Mouse (Mus musculus) forebrain, embryonic 11.5 days (tissue): ENCODE measurements around the gene Frat2. TPM values are rescaled to one million over a fixed set of nuclear protein-coding genes. Genes with fewer than 3 reads are reported as not detected.

Experiments used
- ATAC-seq: fragments of 200-750 bp; cut with Nextera tagmentation; replicated peaks from 2 replicates; pipeline ENCODE4 v1.8.0; 2017; ENCODE audit warnings: moderate TSS enrichment; ENCODE audit not compliant: low FRiP score
- DNase-seq: peaks from one replicate; pipeline ENCODE4 v3.0.0-alpha.2; 2017; ENCODE audit warnings: low spot score
- H3K27ac ChIP-seq: fragments of 300-500 bp; sonication (generic); 2 replicates; pipeline ENCODE4 v1.5.1; 2014; ENCODE audit warnings: low read depth, low read length
- H3K27me3 ChIP-seq: fragments of 300-500 bp; sonication (generic); 2 replicates; pipeline ENCODE4 v1.6.1; 2014; ENCODE audit warnings: mild to moderate bottlenecking, low read length, mixed read lengths; ENCODE audit not compliant: control insufficient read depth, insufficient read depth
- H3K36me3 ChIP-seq: fragments of 300-500 bp; sonication (generic); 2 replicates; pipeline ENCODE4 v1.6.1; 2014; ENCODE audit warnings: mild to moderate bottlenecking, low read length, moderate library complexity, mixed read lengths; ENCODE audit not compliant: control insufficient read depth, insufficient read depth
- H3K4me1 ChIP-seq: fragments of 300-500 bp; sonication (generic); replicated peaks from 2 replicates; pipeline ENCODE4 v1.6.1; 2014; ENCODE audit warnings: low read length, mixed read lengths; ENCODE audit not compliant: control insufficient read depth, insufficient read depth
- H3K4me2 ChIP-seq: fragments of 300-500 bp; sonication (generic); 2 replicates; pipeline ENCODE4 v1.6.1; 2014; ENCODE audit warnings: low read depth, mild to moderate bottlenecking, low read length, moderate library complexity, mixed read lengths; ENCODE audit not compliant: severe bottlenecking
- H3K4me3 ChIP-seq: fragments of 300-500 bp; sonication (generic); 2 replicates; pipeline ENCODE4 v1.5.1; 2014; ENCODE audit warnings: low read depth, low read length
- H3K9ac ChIP-seq: fragments of 300-500 bp; sonication (generic); 2 replicates; pipeline ENCODE4 v1.6.1; 2014; ENCODE audit warnings: low read length
- H3K9me3 ChIP-seq: fragments of 300-500 bp; sonication (generic); 2 replicates; pipeline ENCODE4 v1.6.1; 2016; ENCODE audit warnings: low read length, mixed read lengths; ENCODE audit not compliant: control insufficient read depth
- WGBS: fragments of 180-500 bp; shearing (Covaris S2); extraction: QIAGEN DNeasy Blood & Tissue Kit; methylation state at CpG from one replicate; pipeline ENCODE4 v1.1.7; 2014; 5-methylcytosine and 5-hydroxymethylcytosine counted together
- polyA plus RNA-seq: library from polyadenylated mRNA; unstranded; fragments of >200 nt; fragmentation: Nextera tagmentation; extraction: Ambion mirVana; gene quantifications from 2 replicates; pipeline ENCODE4 v1.2.1, GENCODE M21; 2014

The Frat2 gene
- polyA plus RNA-seq, 1 experiment from 2014 or later: 10.4 TPM

- H3K9me3 ChIP-seq: no peaks in the 10 kb centered on the region
- H3K9ac ChIP-seq: no peak overlapping the region
- H3K27me3 ChIP-seq: no peaks in the 10 kb centered on the region
- DNase-seq: no peak
- WGBS: 6% methylated on average over 5 of the region's 5 CpGs
- no peak overlapping the region for H3K4me3 ChIP-seq
- H3K27ac ChIP-seq: no peak overlapping the region
- H3K36me3 ChIP-seq: no peaks in the 10 kb centered on the region
- H3K4me1 ChIP-seq: 0 out of 2 replicates have a peak, but pooled peaks cover 2% of the 10 kb centered on the region
- H3K4me2 ChIP-seq: no peak overlapping the region
- no peak for ATAC-seq
These were observed 26.5 kb downstream of the Frat2 start for GRCm38 (mm10) chr19:41821436-41821835.

- no peak overlapping the region for H3K27ac ChIP-seq
- H3K4me2 ChIP-seq: no peak overlapping the region
- H3K27me3 ChIP-seq: no peaks in the 10 kb centered on the region
- WGBS: 85% methylated on average over 4 of the region's 4 CpGs
- DNase-seq (no peak), ATAC-seq (no peak)
- no peaks in the 10 kb centered on the region for H3K36me3 ChIP-seq
- no peaks in the 10 kb centered on the region for H3K9me3 ChIP-seq
- 0 out of 2 replicates have a peak, but pooled peaks cover 2% of the 10 kb centered on the region for H3K4me1 ChIP-seq
- H3K4me3 ChIP-seq: no peak overlapping the region
- no peak overlapping the region for H3K9ac ChIP-seq
These were observed 29.2 kb downstream of the Frat2 start for GRCm38 (mm10) chr19:41818749-41819148.

DNA sequence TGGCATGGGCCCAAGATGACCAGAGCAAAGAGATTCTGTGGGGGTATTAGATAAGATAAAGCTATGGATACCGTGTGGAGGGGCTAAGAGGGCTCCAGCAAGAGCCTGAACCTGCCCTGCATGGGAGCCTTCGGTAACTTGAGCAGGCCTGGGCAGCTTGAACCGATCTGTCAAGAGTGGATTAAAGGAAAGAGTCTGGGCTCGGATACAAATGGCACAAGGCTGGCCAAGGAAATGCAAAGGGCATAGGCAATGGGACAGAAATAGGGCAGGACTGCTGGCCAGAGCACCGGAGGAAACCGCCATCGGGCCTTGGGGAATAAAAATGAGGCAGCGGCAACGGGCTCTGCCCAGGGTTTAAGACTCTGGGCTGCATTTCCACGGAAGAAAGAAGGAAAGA lies 30.6 kb downstream of the Frat2 start:
- Histone ChIP-seq H3K36me3 (no peaks in the 10 kb centered on the region), H3K4me2 (no peak overlapping the region)
- WGBS: 58% methylated on average over 10 of the region's 10 CpGs

DNA sequence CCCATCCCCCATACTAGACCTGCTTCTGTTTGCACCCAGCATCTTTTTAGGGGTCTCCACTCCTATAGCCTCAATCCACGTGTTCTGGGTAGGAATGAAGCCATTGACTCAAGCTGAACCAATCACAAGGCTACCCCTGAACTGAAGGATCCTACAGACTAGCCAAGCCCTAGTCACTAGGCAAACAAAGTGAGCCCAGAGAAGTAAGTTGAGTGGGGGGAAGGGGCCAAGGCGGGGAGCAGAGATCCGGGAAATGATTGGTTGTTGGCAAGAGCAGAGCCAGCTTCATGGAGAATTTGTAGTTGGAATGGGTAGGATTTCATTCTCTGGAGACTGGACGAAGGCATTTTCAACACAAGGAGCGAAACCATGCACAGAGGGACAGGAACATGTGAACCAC lies 31.0 kb downstream of the Frat2 start:
- Histone ChIP-seq H3K9ac (no peak overlapping the region), H3K9me3 (no peaks in the 10 kb centered on the region), H3K27ac (no peak overlapping the region), H3K27me3 (no peaks in the 10 kb centered on the region), H3K4me1 (0 out of 2 replicates have a peak, but pooled peaks cover 2% of the 10 kb centered on the region), H3K4me3 (no peak overlapping the region), H3K36me3 (no peaks in the 10 kb centered on the region), H3K4me2 (no peak overlapping the region)
- WGBS: 60% methylated on average over 5 of the region's 5 CpGs
- ATAC-seq (no peak), DNase-seq (no peak)

More for the DNA sequence above, 30.6 kb downstream of the Frat2 start:
- no peak overlapping the region for H3K4me3 ChIP-seq
- no peaks in the 10 kb centered on the region for H3K27me3 ChIP-seq
- H3K27ac ChIP-seq: no peak overlapping the region
- DNase-seq: no peak
- no peak for ATAC-seq
- H3K9me3 ChIP-seq: no peaks in the 10 kb centered on the region
- no peak overlapping the region for H3K9ac ChIP-seq
- H3K4me1 ChIP-seq: 0 out of 2 replicates have a peak, but pooled peaks cover 2% of the 10 kb centered on the region

GRCm38 (mm10) chr19:41816410-41816809 lies 31.5 kb downstream of the Frat2 start:
- no peaks in the 10 kb centered on the region for H3K27me3 ChIP-seq
- H3K4me2 ChIP-seq: no peak overlapping the region
- no peak overlapping the region for H3K27ac ChIP-seq
- DNase-seq (no peak), ATAC-seq (no peak)
- H3K9ac ChIP-seq: no peak overlapping the region
- H3K9me3 ChIP-seq: no peaks in the 10 kb centered on the region
- H3K4me3 ChIP-seq: no peak overlapping the region
- 0 out of 2 replicates have a peak, but pooled peaks cover 2% of the 10 kb centered on the region for H3K4me1 ChIP-seq
- 83% methylated on average over 5 of the region's 5 CpGs for WGBS
- H3K36me3 ChIP-seq: no peaks in the 10 kb centered on the region

DNA sequence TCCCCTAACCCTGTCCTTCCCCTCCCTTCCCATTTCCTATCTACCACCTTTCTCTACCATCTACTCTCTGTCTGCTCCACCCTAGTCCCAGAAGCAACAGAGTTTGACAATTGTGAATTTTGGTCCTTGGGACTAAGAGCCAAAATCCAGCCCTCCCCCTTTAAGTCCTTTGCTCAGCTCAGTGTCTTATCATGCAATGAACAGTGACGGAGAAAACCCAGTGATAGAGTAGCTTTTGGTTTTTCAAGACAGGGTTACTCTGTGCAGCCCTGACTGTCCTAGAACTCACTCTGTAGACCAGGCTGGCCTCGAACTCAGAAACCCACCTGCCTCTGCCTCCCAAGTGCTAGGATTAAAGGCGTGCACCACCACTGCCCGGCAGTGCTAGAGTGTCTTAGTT lies 34.6 kb downstream of the Frat2 start:
- H3K9me3 ChIP-seq: no peaks in the 10 kb centered on the region
- H3K4me3 ChIP-seq: no peak overlapping the region
- H3K9ac ChIP-seq: no peak overlapping the region
- no peak overlapping the region for H3K27ac ChIP-seq
- WGBS: 90% methylated on average over 4 of the region's 4 CpGs
- no peaks in the 10 kb centered on the region for H3K36me3 ChIP-seq
- DNase-seq: no peak
- no peak for ATAC-seq
- H3K4me1 ChIP-seq: no peaks in the 10 kb centered on the region
- H3K4me2 ChIP-seq: no peak overlapping the region
- no peaks in the 10 kb centered on the region for H3K27me3 ChIP-seq

DNA sequence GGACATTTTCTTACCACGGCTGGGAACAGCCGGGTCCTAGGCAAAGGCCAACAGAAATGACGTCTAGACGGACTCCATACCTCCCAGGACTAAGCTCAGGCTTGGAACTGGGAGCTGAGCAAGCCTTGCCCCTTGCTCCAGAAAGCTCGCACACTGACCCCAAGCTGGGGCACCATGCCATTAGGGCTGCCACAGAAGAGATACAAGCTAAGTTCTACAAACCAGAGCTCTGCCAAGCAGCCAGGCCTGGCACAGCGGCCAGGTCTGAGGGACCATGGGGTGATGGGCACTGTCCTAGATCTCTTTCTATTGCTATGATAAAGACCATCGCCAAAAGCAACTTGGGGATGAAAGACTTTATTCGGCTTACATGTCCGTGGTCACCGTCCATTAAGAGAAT lies 35.4 kb downstream of the Frat2 start:
- Histone ChIP-seq H3K27me3 (no peaks in the 10 kb centered on the region), H3K4me2 (no peak overlapping the region), H3K27ac (no peak overlapping the region), H3K4me1 (no peaks in the 10 kb centered on the region), H3K36me3 (no peaks in the 10 kb centered on the region), H3K9me3 (no peaks in the 10 kb centered on the region), H3K9ac (no peak overlapping the region), H3K4me3 (no peak overlapping the region)
- no peak for ATAC-seq
- no peak for DNase-seq
- WGBS: 93% methylated on average over 10 of the region's 10 CpGs

- Histone ChIP-seq H3K4me1 (no peaks in the 10 kb centered on the region), H3K9me3 (no peaks in the 10 kb centered on the region; the same call in 1 of the 2 replicates), H3K27ac (no peak overlapping the region), H3K9ac (no peak overlapping the region), H3K4me3 (no peak overlapping the region), H3K36me3 (no peaks in the 10 kb centered on the region), H3K4me2 (no peak overlapping the region), H3K27me3 (no peaks in the 10 kb centered on the region)
- DNase-seq (no peak), ATAC-seq (no peak)
- 85% methylated on average over 5 of the region's 5 CpGs for WGBS
These were observed 37.9 kb downstream of the Frat2 start for GRCm38 (mm10) chr19:41810074-41810473.

DNA sequence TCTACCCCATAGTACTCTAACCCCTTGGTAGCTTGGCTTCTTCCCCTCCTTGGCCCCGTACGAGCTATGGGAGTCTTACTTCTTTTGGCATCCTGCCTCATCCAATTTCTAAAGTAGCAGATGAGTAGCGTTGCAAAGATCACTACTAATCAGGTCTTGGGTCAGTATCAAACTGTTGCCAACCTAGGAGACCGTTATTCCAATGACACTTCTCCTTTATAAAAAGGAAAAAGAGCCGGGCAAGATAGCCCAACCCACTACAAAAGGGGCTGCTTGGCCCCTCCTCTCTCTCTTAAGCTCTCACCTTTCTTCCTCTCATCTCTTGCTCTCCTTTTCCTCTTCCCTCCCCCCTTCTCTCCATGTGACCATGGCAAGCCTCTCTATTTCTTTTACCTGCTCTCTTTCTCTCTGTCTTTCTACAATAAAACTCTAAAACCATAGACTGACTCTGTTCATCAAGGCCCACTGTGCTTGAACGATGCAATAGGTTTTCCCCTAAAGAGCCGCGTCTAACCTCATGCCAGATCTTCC lies 39.8 kb downstream of the Frat2 start:
- Histone ChIP-seq H3K4me2 (no peak overlapping the region), H3K27ac (no peak overlapping the region), H3K4me3 (no peak overlapping the region), H3K4me1 (no peaks in the 10 kb centered on the region), H3K36me3 (no peaks in the 10 kb centered on the region), H3K27me3 (no peaks in the 10 kb centered on the region), H3K9ac (no peak overlapping the region), H3K9me3 (no peaks in the 10 kb centered on the region; the same call in 1 of the 2 replicates)
- 86% methylated on average over 8 of the region's 8 CpGs for WGBS
- DNase-seq (no peak), ATAC-seq (no peak)
